Mouse (Mus musculus) MEL (cell line): Measurements from ENCODE around the gene Uox. TPM values are rescaled to one million over a fixed set of nuclear protein-coding genes. Genes with fewer than 3 reads are reported as not detected.

ENCODE experiments used
- DNase-seq: peaks from one replicate; pipeline ENCODE4 v3.0.0; 2011; ENCODE audit warnings: low read depth, low spot score
- H3K27ac ChIP-seq: 2 replicates; pipeline ENCODE4 v1.5.1; 2012; ENCODE audit warnings: low read depth, mild to moderate bottlenecking, control low read depth, low read length, moderate library complexity; ENCODE audit not compliant: control insufficient read depth
- H3K27me3 ChIP-seq, 2 experiments: fragments of 150-350 bp in 1 of 2; sonication (generic) in 1 of 2; 2 replicates each; pipeline ENCODE4 v1.6.1; 2012; ENCODE audit warnings: low read length in 2 of 2, mild to moderate bottlenecking in 2 of 2, improper control_type of control experiment in 1 of 2, moderate library complexity in 1 of 2; ENCODE audit not compliant: insufficient read depth in 2 of 2, control insufficient read depth in 1 of 2
- H3K36me3 ChIP-seq, 2 experiments: 2 replicates each; pipeline ENCODE4 v1.6.1; 2012 to 2014; ENCODE audit warnings: low read length in 2 of 2, improper control_type of control experiment in 1 of 2, inconsistent platforms in 1 of 2, mild to moderate bottlenecking in 1 of 2; ENCODE audit not compliant: insufficient read depth in 2 of 2, control insufficient read depth in 1 of 2
- H3K4me1 ChIP-seq, 2 experiments: fragments of 150-350 bp in 1 of 2; sonication (generic) in 1 of 2; 2 replicates each; pipeline ENCODE4 v1.6.1; 2012; ENCODE audit warnings: low read length in 2 of 2, improper control_type of control experiment in 1 of 2, mild to moderate bottlenecking in 1 of 2; ENCODE audit not compliant: insufficient read depth in 2 of 2, control insufficient read depth in 1 of 2
- H3K4me3 ChIP-seq, 2 experiments: fragments of 150-350 bp in 1 of 2; sonication (generic) in 1 of 2; 2 replicates each; pipeline ENCODE4 v1.5.1; 2012; ENCODE audit warnings: low read depth in 2 of 2, low read length in 2 of 2, mild to moderate bottlenecking in 2 of 2, moderate library complexity in 2 of 2, control low read depth in 1 of 2, improper control_type of control experiment in 1 of 2; ENCODE audit not compliant: control insufficient read depth in 1 of 2, insufficient read depth in 1 of 2
- H3K79me2 ChIP-seq: 2 replicates; pipeline ENCODE4 v1.6.1; 2012; ENCODE audit warnings: mild to moderate bottlenecking, low read length, moderate library complexity; ENCODE audit not compliant: control insufficient read depth, poor library complexity, insufficient read depth
- H3K9ac ChIP-seq: 2 replicates; pipeline ENCODE4 v1.6.1; 2012; ENCODE audit warnings: low read depth, mild to moderate bottlenecking, control low read depth, low read length, moderate library complexity; ENCODE audit not compliant: control insufficient read depth, poor library complexity, severe bottlenecking
- H3K9me3 ChIP-seq: fragments of 150-350 bp; sonication (generic); replicated peaks from 2 replicates; pipeline ENCODE4 v1.6.1; 2012; ENCODE audit warnings: mild to moderate bottlenecking, low read length, improper control_type of control experiment, moderate library complexity; ENCODE audit not compliant: insufficient read depth
- BHLHE40 ChIP-seq: IDR thresholded peaks from 2 replicates; pipeline ENCODE4 v1.6.1; 2012; ENCODE audit warnings: low read depth, mild to moderate bottlenecking, inconsistent platforms, low read length, improper control_type of control experiment, borderline replicate concordance
- CHD1 ChIP-seq: IDR thresholded peaks from 2 replicates; pipeline ENCODE4 v1.6.1; 2012; ENCODE audit warnings: low read depth, mild to moderate bottlenecking, inconsistent platforms, low read length, improper control_type of control experiment
- CTCF ChIP-seq, 3 experiments: IDR thresholded peaks in 2 of 3; conservative IDR thresholded peaks in 1 of 3; 2 replicates each; pipeline ENCODE4 v1.5.1; 2011 to 2012; ENCODE audit warnings: low read length in 3 of 3, low read depth in 2 of 3, mild to moderate bottlenecking in 2 of 3, improper control_type of control experiment in 1 of 3, inconsistent platforms in 1 of 3, mixed read lengths in 1 of 3, moderate library complexity in 1 of 3; ENCODE audit not compliant: control insufficient read depth in 1 of 3, insufficient read depth in 1 of 3, poor library complexity in 1 of 3, severe bottlenecking in 1 of 3
- E2F4 ChIP-seq: IDR thresholded peaks from 2 replicates; pipeline ENCODE4 v1.6.1; 2011; ENCODE audit warnings: low read depth, low read length, improper control_type of control experiment, borderline replicate concordance
- ELF1 ChIP-seq: IDR thresholded peaks from 2 replicates; pipeline ENCODE4 v1.6.1; 2014; ENCODE audit warnings: low read depth, mild to moderate bottlenecking, inconsistent platforms, low read length, improper control_type of control experiment, moderate library complexity
- ETS1 ChIP-seq: IDR thresholded peaks from 2 replicates; pipeline ENCODE4 v1.6.1; 2012; ENCODE audit warnings: low read depth, mild to moderate bottlenecking, inconsistent platforms, low read length, improper control_type of control experiment, moderate library complexity
- GATA1 ChIP-seq: IDR thresholded peaks from 2 replicates; pipeline ENCODE4 v1.6.1; 2011; ENCODE audit warnings: low read depth, low read length, improper control_type of control experiment
- HCFC1 ChIP-seq: IDR thresholded peaks from 2 replicates; pipeline ENCODE4 v1.6.1; 2012; ENCODE audit warnings: low read depth, mild to moderate bottlenecking, inconsistent platforms, low read length, improper control_type of control experiment, moderate library complexity
- JUND ChIP-seq: IDR thresholded peaks from 2 replicates; pipeline ENCODE4 v1.6.1; 2011; ENCODE audit warnings: low read depth, mild to moderate bottlenecking, improper control_type of control experiment, low read length
- MAFK ChIP-seq: IDR thresholded peaks from 2 replicates; pipeline ENCODE4 v1.6.1; 2011; ENCODE audit warnings: low read depth, mild to moderate bottlenecking, low read length, improper control_type of control experiment, borderline replicate concordance
- MXI1 ChIP-seq: IDR thresholded peaks from 2 replicates; pipeline ENCODE4 v1.6.1; 2011; ENCODE audit warnings: mild to moderate bottlenecking, low read depth, low read length, improper control_type of control experiment
- POLR2AphosphoS2 ChIP-seq: IDR thresholded peaks from 2 replicates; pipeline ENCODE4 v1.6.1; 2011; ENCODE audit warnings: low read length, improper control_type of control experiment
- POLR2AphosphoS5 ChIP-seq: IDR thresholded peaks from 2 replicates; pipeline ENCODE4 v1.6.1; 2012; ENCODE audit warnings: low read depth, borderline replicate concordance, mild to moderate bottlenecking, inconsistent platforms, low read length, moderate library complexity, mixed read lengths
- RCOR1 ChIP-seq: IDR thresholded peaks from 2 replicates; pipeline ENCODE4 v1.6.1; 2012; ENCODE audit warnings: low read depth, mild to moderate bottlenecking, inconsistent platforms, low read length, improper control_type of control experiment
- TAL1 ChIP-seq: IDR thresholded peaks from 2 replicates; pipeline ENCODE4 v1.6.1; 2012; ENCODE audit warnings: mild to moderate bottlenecking, inconsistent platforms, low read length, moderate library complexity, mixed read lengths
- UBTF ChIP-seq: IDR thresholded peaks from 2 replicates; pipeline ENCODE4 v1.6.1; 2012; ENCODE audit warnings: low read depth, mild to moderate bottlenecking, inconsistent platforms, low read length, improper control_type of control experiment, moderate library complexity, borderline replicate concordance; ENCODE audit not compliant: insufficient read depth
- ZKSCAN1 ChIP-seq: IDR thresholded peaks from 2 replicates; pipeline ENCODE4 v1.6.1; 2012; ENCODE audit warnings: low read depth, mild to moderate bottlenecking, inconsistent platforms, low read length, improper control_type of control experiment, moderate library complexity
- ZNF384 ChIP-seq: IDR thresholded peaks from 2 replicates; pipeline ENCODE4 v1.6.1; 2012; ENCODE audit warnings: low read depth, mild to moderate bottlenecking, inconsistent platforms, low read length, improper control_type of control experiment
- polyA plus RNA-seq, 2 experiments: library from polyadenylated mRNA; stranded (reverse) in 1 of 2; unstranded in 1 of 2; fragments of >175 nt in 1 of 2; fragments of >200 nt in 1 of 2; gene quantifications; 2 replicates each; pipeline versions ENCODE4 v1.2.1 to v1.2.4; 2012; ENCODE audit warnings: low replicate concordance in 2 of 2, low read depth in 1 of 2; ENCODE audit not compliant: insufficient read length in 2 of 2, insufficient read depth in 1 of 2, missing spikeins in 1 of 2
- total RNA-seq: library from RNA; depleted of rRNA; stranded (reverse); fragments of 300-350 nt; gene quantifications from 2 replicates; pipeline ENCODE4 v1.2.3, GENCODE M21; 2012

The Uox gene
- total and polyA plus RNA-seq, 3 experiments: not detected

- DNase-seq: no peak
- H3K79me2 ChIP-seq: no peaks in the 10 kb centered on the region
- TF ChIP-seq HCFC1 (no peak), ZKSCAN1 (no peak), POLR2AphosphoS2 (no peak), UBTF (no peak), RCOR1 (no peak), E2F4 (no peak), JUND (no peak), ZNF384 (no peak), ETS1 (no peak), MAFK (no peak)
- H3K4me1 ChIP-seq: peaks cover 0 to 2% of the 10 kb centered on the region in 2 experiments; a peak in 2 of 4 replicates
- H3K36me3 ChIP-seq: peaks cover 0 to under 1% of the 10 kb centered on the region in 2 experiments; a peak in 1 of 4 replicates
- no peak overlapping the region for H3K9ac ChIP-seq
- H3K27ac ChIP-seq: no peak overlapping the region
- H3K4me3 ChIP-seq: no peak overlapping the region
- H3K27me3 ChIP-seq: no peaks in the 10 kb centered on the region
- H3K9me3 ChIP-seq: no peaks in the 10 kb centered on the region
Measured at GRCm38 (mm10) chr3:146610322-146610721, 40.1 kb downstream of the Uox start.

- Histone ChIP-seq H3K9ac (no peak overlapping the region), H3K36me3 (peaks cover 0 to 3% of the 10 kb centered on the region in 2 experiments; a peak in 2 of 4 replicates), H3K4me3 (no peak overlapping the region)
- no peak for TF ChIP-seq BHLHE40
- no peak for TF ChIP-seq ELF1
- TF ChIP-seq RCOR1: no peak
- no peak for TF ChIP-seq POLR2AphosphoS5
- TF ChIP-seq CTCF (IDR thresholded peaks at IDR 0.05 in 2 of 3, conservative IDR thresholded peaks at IDR 0.05 in 1 of 3; ENCODE audit: control insufficient read depth in 1 of 3, insufficient read depth in 1 of 3, low read depth in 2 of 3, low read length in 3 of 3, poor library complexity in 1 of 3, severe bottlenecking in 1 of 3): no peak
- no peak for TF ChIP-seq GATA1
- no peak for TF ChIP-seq ETS1
- no peak for TF ChIP-seq E2F4
- TF ChIP-seq TAL1: no peak
- no peak for TF ChIP-seq MXI1
- no peak for TF ChIP-seq ZKSCAN1
- TF ChIP-seq CHD1: no peak
- TF ChIP-seq, all 39 proteins: peak for 0
- Histone ChIP-seq H3K27me3 (no peaks in the 10 kb centered on the region), H3K27ac (no peak overlapping the region), H3K4me1 (peaks cover 0 to 4% of the 10 kb centered on the region in 2 experiments; a peak in 2 of 4 replicates), H3K79me2 (no peaks in the 10 kb centered on the region), H3K9me3 (no peaks in the 10 kb centered on the region)
- no peak for DNase-seq
Measured at GRCm38 (mm10) chr3:146611261-146611660, 41.0 kb downstream of the Uox start.
